ENCODE assay signal across 9 mouse cellular contexts in genomic region chr2:144543670-144544069, GRCm38 (mm10).
"Had no signal": no experiment of that assay in that cellular context is flagged by ENCODE, and none has a peak within 500 bp of the region (broad histone marks: within the 10 kb centered on the region; RNA-seq: fewer than 3 reads in every experiment).

No protein-coding gene starts in this region.

- ATAC-seq: intestine, embryonic 16.5 days; midbrain, embryonic 13.5 days had no signal

- H3K27ac ChIP-seq: limb, embryonic 15.5 days; midbrain, embryonic 13.5 days; stomach, postnatal 0 days had no signal

- H3K27me3 ChIP-seq: limb, embryonic 15.5 days; midbrain, embryonic 13.5 days had no signal

- H3K4me1 ChIP-seq: limb, embryonic 15.5 days; midbrain, embryonic 13.5 days had no signal

- DNase-seq: layer of hippocampus, adult 9-11 months; layer of hippocampus, postnatal 36 days; lung, adult 18-20 months; thymus, adult 2 months; thymus, postnatal 25 days had no signal

- H3K4me2 ChIP-seq: limb, embryonic 15.5 days; midbrain, embryonic 13.5 days had no signal

- H3K9me3 ChIP-seq: limb, embryonic 15.5 days; midbrain, embryonic 13.5 days had no signal

- H3K9ac ChIP-seq: limb, embryonic 15.5 days; midbrain, embryonic 13.5 days had no signal

- H3K4me3 ChIP-seq: limb, embryonic 15.5 days; midbrain, embryonic 13.5 days had no signal
